Mouse (Mus musculus) testis, adult 2 months (tissue): Measurements from ENCODE around the gene Lgalsl.

Experiments
- CTCF ChIP-seq: fragments of 200-500 bp; IDR thresholded peaks from 2 replicates; pipeline ENCODE4 v1.5.1; 2012; ENCODE audit warnings: low read depth, mild to moderate bottlenecking, inconsistent platforms, low read length, moderate library complexity; ENCODE audit not compliant: control insufficient read depth, insufficient read depth, insufficient replicate concordance
- POLR2A ChIP-seq: fragments of 200-500 bp; IDR thresholded peaks from 2 replicates; pipeline ENCODE4 v1.6.1; 2012; ENCODE audit warnings: low read depth, mild to moderate bottlenecking, inconsistent platforms, low read length, moderate library complexity; ENCODE audit not compliant: control insufficient read depth

DNA sequence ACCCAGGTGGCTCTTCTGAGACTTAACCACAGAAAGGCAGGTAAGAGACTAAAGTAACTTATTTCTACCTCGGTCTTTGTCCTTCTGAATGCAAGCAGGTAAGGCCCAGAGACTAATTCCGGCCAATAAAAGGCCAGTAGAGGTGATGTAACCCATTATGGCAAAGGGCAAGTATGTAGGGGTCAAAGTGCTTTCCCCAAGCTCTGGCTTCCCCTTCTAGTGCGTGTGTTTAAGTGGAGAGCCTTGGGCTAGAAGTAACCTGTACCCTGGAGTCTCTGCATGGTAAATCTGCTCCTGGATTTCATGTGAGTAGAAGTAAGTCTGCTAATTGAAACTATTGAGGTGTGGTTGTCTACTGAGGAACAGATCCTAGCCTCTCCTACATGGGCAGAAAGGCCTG is 42.8 kb downstream of the Lgalsl start:
- no peak for TF ChIP-seq CTCF
- no peak for TF ChIP-seq POLR2A
